Mouse (Mus musculus) monocyte, adult 5-6 weeks (primary cell): ENCODE data around the gene P2ry10. TPM values are rescaled to one million over a fixed set of nuclear protein-coding genes. Genes with fewer than 3 reads are reported as not detected.

Experiments used
- total RNA-seq: library from RNA; stranded (forward); fragments of 200-1000, 200-491, 200-594 nt; gene quantifications from 3 replicates; pipeline ENCODE4 v1.2.3, GENCODE M21; 2017

The P2ry10 gene
- total RNA-seq, 1 experiment from 2014 or later = 196 TPM

Other genes starting within 250 kb of the P2ry10 start
- not detected in 3 replicates for gene Rtl3, start 247.8 kb upstream of the P2ry10 start, total RNA-seq
- gene Lpar4, start 167.9 kb upstream of the P2ry10 start, total RNA-seq = 0.58 to 1.3 TPM (median 0.67 TPM) in 3 replicates
- gene P2ry10b, start 60.4 kb downstream of the P2ry10 start, total RNA-seq = 34.3 to 39.3 TPM (median 36.2 TPM) in 3 replicates
- 13.4 to 49.8 TPM (median 16.6 TPM) in 3 replicates for gene Gpr174, start 167.4 kb downstream of the P2ry10 start, total RNA-seq